Mouse (Mus musculus) neural tube, embryonic 15.5 days (tissue): ENCODE data around the gene Slpi. TPM values are rescaled to one million over a fixed set of nuclear protein-coding genes. Genes with fewer than 3 reads are reported as not detected.

Source experiments
- ATAC-seq: fragments of 200-750 bp; cut with Nextera tagmentation; 2 replicates; pipeline ENCODE4 v1.8.0; 2017; ENCODE audit warnings: mild to moderate bottlenecking, moderate TSS enrichment, moderate library complexity; ENCODE audit not compliant: low FRiP score
- H3K27ac ChIP-seq: fragments of 300-500 bp; sonication (generic); replicated peaks from 2 replicates; pipeline ENCODE4 v1.5.1; 2015; ENCODE audit warnings: mild to moderate bottlenecking, inconsistent platforms
- H3K27me3 ChIP-seq: fragments of 300-500 bp; sonication (generic); replicated peaks from 2 replicates; pipeline ENCODE4 v1.6.1; 2015; ENCODE audit warnings: inconsistent platforms
- H3K36me3 ChIP-seq: fragments of 300-500 bp; sonication (generic); 2 replicates; pipeline ENCODE4 v1.6.1; 2015; ENCODE audit warnings: inconsistent platforms
- H3K4me1 ChIP-seq: fragments of 300-500 bp; sonication (generic); 2 replicates; pipeline ENCODE4 v1.6.1; 2015; ENCODE audit warnings: inconsistent platforms
- H3K4me2 ChIP-seq: fragments of 300-500 bp; sonication (generic); 2 replicates; pipeline ENCODE4 v1.6.1; 2015; ENCODE audit warnings: inconsistent platforms, mild to moderate bottlenecking, moderate library complexity
- H3K4me3 ChIP-seq: fragments of 300-500 bp; sonication (generic); replicated peaks from 2 replicates; pipeline ENCODE4 v1.5.1; 2015; ENCODE audit warnings: mild to moderate bottlenecking, inconsistent platforms
- H3K9ac ChIP-seq: fragments of 300-500 bp; sonication (generic); replicated peaks from 2 replicates; pipeline ENCODE4 v1.6.1; 2015; ENCODE audit warnings: mild to moderate bottlenecking, inconsistent platforms
- H3K9me3 ChIP-seq: fragments of 300-500 bp; sonication (generic); replicated peaks from 2 replicates; pipeline ENCODE4 v1.6.1; 2016; ENCODE audit warnings: inconsistent platforms
- WGBS: fragments of 180-500 bp; shearing (Covaris S2); methylation state at CpG from one replicate; pipeline ENCODE4 v1.1.7; 2015; ENCODE audit warnings: mixed read lengths; 5-methylcytosine and 5-hydroxymethylcytosine counted together
- polyA plus RNA-seq: library from polyadenylated mRNA; unstranded; fragments of >200 nt; fragmentation: Nextera tagmentation; extraction: Ambion mirVana; gene quantifications from 2 replicates; pipeline ENCODE4 v1.2.1, GENCODE M21; 2015

Slpi gene
- 0.36 and 0.43 TPM in 2 replicates for polyA plus RNA-seq

GRCm38 (mm10) chr2:164389020-164389419 lies at the start of gene Slpi:
Slpi (minus strand) TSS chr2:164389095.
- ATAC-seq: peak; percentile 81
- peak within 1 kb of the TSS; percentile 75 for H3K27ac ChIP-seq
- peak within 1 kb of the TSS; percentile 54 for H3K4me3 ChIP-seq
- no peaks in the 10 kb centered on the region for H3K9me3 ChIP-seq
- peaks cover 28% of the 10 kb centered on the region for H3K27me3 ChIP-seq
- H3K36me3 ChIP-seq: no peaks in the 10 kb centered on the region
- peak within 1 kb of the TSS; percentile 46 for H3K9ac ChIP-seq
- H3K4me1 ChIP-seq: peaks cover 29% of the 10 kb centered on the region
- under 1% methylated on average over 17 of the region's 17 CpGs for WGBS
- H3K4me2 ChIP-seq: peak within 1 kb of the TSS; percentile 82

GRCm38 (mm10) chr2:164438257-164438656 lies 49.4 kb upstream of the Slpi start:
- no peak overlapping the region for H3K4me3 ChIP-seq
- no peak overlapping the region for H3K9ac ChIP-seq
- ATAC-seq: no peak
- no peak overlapping the region for H3K27ac ChIP-seq
- H3K4me2 ChIP-seq: no peak overlapping the region
- WGBS: 62% methylated on average over 8 of the region's 8 CpGs
- no peaks in the 10 kb centered on the region for H3K36me3 ChIP-seq
- H3K4me1 ChIP-seq: peaks cover 22% of the 10 kb centered on the region
- no peaks in the 10 kb centered on the region for H3K9me3 ChIP-seq
- peaks cover 19% of the 10 kb centered on the region for H3K27me3 ChIP-seq

DNA sequence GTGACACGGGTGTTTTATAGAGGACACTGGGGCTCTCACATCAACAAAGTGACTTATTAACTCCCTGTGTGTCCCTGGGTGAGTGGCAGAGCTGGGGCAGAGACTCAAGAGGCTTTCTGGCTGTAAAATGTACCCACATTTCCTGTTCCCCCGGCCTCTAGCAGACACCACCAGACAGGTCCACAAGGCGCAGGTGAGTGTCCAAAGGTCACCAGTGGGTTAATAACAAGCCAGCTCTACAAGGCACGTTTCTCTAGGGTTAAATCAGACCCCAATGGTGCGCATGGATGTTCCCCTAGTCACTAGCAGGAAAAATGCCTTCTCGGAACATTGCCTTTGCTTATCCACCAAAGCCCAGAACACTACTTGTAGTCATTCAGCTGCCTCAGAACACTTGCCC lies 48.8 kb upstream of the Slpi start:
- 76% methylated on average over 6 of the region's 6 CpGs for WGBS
- no peak overlapping the region for H3K27ac ChIP-seq
- H3K4me3 ChIP-seq: no peak overlapping the region
- no peaks in the 10 kb centered on the region for H3K36me3 ChIP-seq
- peaks cover 17% of the 10 kb centered on the region for H3K4me1 ChIP-seq
- no peak overlapping the region for H3K9ac ChIP-seq
- H3K4me2 ChIP-seq: no peak overlapping the region
- no peaks in the 10 kb centered on the region for H3K9me3 ChIP-seq
- ATAC-seq: no peak
- H3K27me3 ChIP-seq: peaks cover 18% of the 10 kb centered on the region

DNA sequence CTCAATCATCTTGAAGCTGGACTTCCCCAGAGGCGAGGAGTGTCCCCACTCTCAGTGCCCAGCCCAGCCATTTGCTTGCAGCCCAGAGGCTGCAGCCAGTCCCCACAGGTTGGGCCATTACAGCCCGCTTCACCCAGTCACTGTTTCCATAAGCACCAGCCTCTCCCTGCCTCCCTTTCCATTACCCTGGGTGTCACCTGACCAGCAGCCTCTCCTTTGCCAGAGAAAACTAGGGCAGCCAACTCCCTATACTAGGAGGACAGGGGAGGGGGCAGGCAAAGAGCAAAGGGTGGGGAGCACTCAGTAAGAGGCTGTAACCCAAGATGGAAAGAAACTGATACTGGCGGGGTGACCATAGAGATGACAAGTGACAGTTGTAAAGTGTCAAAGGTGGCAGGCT lies 48.1 kb upstream of the Slpi start:
- Histone ChIP-seq H3K4me1 (peaks cover 9% of the 10 kb centered on the region), H3K9ac (no peak overlapping the region), H3K27me3 (peaks cover 12% of the 10 kb centered on the region), H3K4me3 (no peak overlapping the region), H3K4me2 (no peak overlapping the region), H3K27ac (no peak overlapping the region; the same call in 1 of the 2 replicates), H3K9me3 (no peaks in the 10 kb centered on the region), H3K36me3 (no peaks in the 10 kb centered on the region)
- 67% methylated on average over 3 of the region's 3 CpGs for WGBS
- ATAC-seq: no peak

DNA sequence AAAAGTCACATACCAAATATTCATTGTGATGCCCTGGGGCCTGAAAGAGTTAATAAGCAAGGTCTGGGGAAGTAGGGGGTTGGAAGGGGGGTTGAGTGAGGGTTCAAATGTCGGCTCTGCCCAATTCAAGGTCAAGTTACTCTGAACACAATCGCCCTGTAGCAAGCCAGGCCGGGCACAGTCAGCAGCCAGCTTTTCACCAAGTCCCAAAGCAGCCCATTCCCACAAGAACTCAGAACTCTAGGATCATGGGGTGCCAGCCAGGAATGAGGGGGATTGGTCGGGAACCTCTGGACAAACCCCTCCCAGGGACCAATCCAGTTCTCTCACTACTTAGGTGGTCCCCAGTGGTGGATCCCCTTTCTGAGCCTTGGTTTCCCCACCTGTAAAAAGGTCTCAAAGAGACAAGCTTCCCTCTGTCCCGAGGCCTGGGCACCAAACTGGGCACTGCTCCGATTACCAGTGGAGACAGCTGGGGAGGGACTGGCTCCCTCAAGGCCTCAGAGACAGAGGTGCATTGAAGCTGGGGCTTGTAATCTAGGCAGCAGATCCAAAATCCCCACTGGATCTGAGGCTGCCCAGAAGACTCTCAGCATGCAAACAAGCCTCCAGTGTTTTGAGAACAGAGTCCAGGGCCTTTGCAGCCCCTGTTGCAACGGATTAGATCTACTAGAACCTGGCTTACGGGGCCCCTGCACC lies 47.5 kb upstream of the Slpi start:
- no peak overlapping the region for H3K9ac ChIP-seq
- no peak overlapping the region; the same call in 1 of the 2 replicates for H3K27ac ChIP-seq
- H3K9me3 ChIP-seq: no peaks in the 10 kb centered on the region
- ATAC-seq: no peak
- peaks cover 6% of the 10 kb centered on the region; the same call in 1 of the 2 replicates for H3K4me1 ChIP-seq
- WGBS: 34% methylated on average over 8 of the region's 8 CpGs
- no peak overlapping the region for H3K4me2 ChIP-seq
- H3K36me3 ChIP-seq: no peaks in the 10 kb centered on the region
- no peak overlapping the region for H3K4me3 ChIP-seq
- H3K27me3 ChIP-seq: peaks cover 6% of the 10 kb centered on the region

DNA sequence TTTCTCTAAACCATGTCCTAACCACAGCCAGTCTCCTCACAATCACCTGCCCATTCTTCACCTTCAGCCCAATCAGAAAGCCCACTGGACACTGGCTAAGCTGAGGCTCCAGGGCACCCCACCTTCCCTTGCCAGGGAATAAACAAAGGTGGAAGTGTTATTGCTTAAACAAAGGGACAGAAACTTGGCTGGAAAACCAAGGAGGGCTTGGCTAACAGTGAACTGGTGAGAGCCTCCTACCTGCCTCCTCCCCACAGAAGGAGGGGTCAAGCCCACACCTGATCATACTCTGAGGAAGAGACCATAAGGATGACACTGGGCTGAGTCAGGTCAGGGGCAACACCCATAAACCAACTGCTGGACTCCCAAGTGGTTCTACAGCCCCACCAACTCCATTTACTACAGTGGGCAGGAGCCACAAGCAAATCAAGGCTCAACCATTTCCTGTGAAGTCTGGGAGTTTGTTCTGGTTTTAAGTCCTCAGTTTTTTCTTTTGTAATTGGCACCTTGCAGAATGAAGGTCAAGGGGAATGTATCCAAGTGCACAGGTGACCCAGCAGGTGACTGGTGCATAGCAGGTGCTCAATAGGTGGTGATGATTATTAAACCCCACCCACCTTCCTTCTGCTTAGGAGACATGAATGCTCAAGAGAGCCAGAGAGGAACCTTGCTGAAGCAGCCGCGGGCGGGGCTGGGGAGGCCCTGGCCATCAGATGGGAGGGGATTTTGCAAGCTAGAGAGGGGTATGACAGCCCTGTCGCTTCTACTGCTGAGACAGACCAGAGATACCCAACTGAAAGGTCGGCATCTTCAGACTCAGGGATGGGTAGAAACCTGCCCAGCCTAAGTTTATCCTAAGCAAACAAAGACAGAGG lies 46.6 kb upstream of the Slpi start:
- Histone ChIP-seq H3K36me3 (no peaks in the 10 kb centered on the region), H3K9me3 (no peaks in the 10 kb centered on the region), H3K4me3 (no peak overlapping the region), H3K27me3 (no peaks in the 10 kb centered on the region), H3K9ac (no peak overlapping the region), H3K4me1 (peaks cover 2% of the 10 kb centered on the region; the same call in 1 of the 2 replicates), H3K27ac (no peak overlapping the region), H3K4me2 (no peak overlapping the region)
- 57% methylated on average over 5 of the region's 5 CpGs for WGBS
- ATAC-seq: no peak

- no peak for ATAC-seq
- H3K27me3 ChIP-seq: no peaks in the 10 kb centered on the region
- H3K9me3 ChIP-seq: no peaks in the 10 kb centered on the region
- 63% methylated on average over 3 of the region's 3 CpGs for WGBS
- H3K27ac ChIP-seq: no peak overlapping the region
- H3K9ac ChIP-seq: no peak overlapping the region
- no peak overlapping the region for H3K4me2 ChIP-seq
- no peak overlapping the region for H3K4me3 ChIP-seq
- no peaks in the 10 kb centered on the region for H3K36me3 ChIP-seq
- peaks cover 2% of the 10 kb centered on the region; the same call in 1 of the 2 replicates for H3K4me1 ChIP-seq
These were observed 45.8 kb upstream of the Slpi start for GRCm38 (mm10) chr2:164434681-164435080.

DNA sequence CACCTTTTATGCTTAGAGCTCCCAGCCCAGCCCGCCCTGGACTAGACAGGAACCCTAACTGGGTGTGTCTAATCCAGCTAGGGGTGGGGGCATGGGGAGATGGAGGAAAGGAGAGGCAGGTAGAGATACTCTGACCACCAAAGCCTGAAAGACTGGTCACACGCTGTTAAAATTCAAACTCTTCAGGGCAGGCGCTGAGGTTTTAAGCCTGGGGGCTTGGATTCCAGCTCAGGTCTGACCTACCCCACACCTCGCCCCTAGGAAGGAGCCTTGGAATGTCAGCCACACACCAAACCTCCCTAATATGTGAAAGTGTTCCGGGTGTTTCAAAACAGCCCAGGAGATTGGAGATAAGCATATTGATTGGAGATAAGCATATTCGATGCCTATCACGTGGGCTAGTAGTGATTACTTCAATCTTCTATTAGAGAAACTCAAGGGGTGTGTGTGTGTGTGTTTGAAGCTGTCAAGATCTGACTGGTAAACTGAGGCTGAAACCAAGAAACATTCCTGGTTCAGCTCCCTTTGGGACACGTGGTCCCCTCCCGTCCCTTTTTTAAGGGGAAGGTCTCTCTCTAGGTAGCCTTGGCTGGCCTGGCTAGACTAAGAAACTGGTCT lies 44.5 kb upstream of the Slpi start:
- no peak for ATAC-seq
- H3K9me3 ChIP-seq: no peaks in the 10 kb centered on the region
- H3K4me1 ChIP-seq: peaks cover 2% of the 10 kb centered on the region; the same call in 1 of the 2 replicates
- H3K27ac ChIP-seq: no peak overlapping the region
- no peak overlapping the region for H3K4me3 ChIP-seq
- H3K4me2 ChIP-seq: no peak overlapping the region
- WGBS: 91% methylated on average over 9 of the region's 9 CpGs
- H3K9ac ChIP-seq: no peak overlapping the region
- no peaks in the 10 kb centered on the region for H3K27me3 ChIP-seq
- no peaks in the 10 kb centered on the region for H3K36me3 ChIP-seq

- Histone ChIP-seq H3K9me3 (no peaks in the 10 kb centered on the region), H3K27ac (no peak overlapping the region), H3K27me3 (no peaks in the 10 kb centered on the region), H3K9ac (no peak overlapping the region), H3K4me1 (peaks cover 2% of the 10 kb centered on the region; the same call in 1 of the 2 replicates), H3K36me3 (no peaks in the 10 kb centered on the region), H3K4me2 (no peak overlapping the region), H3K4me3 (no peak overlapping the region)
- no peak for ATAC-seq
- 43% methylated on average over 22 of the region's 22 CpGs for WGBS
These were observed 43.8 kb upstream of the Slpi start for GRCm38 (mm10) chr2:164432541-164433191.

DNA sequence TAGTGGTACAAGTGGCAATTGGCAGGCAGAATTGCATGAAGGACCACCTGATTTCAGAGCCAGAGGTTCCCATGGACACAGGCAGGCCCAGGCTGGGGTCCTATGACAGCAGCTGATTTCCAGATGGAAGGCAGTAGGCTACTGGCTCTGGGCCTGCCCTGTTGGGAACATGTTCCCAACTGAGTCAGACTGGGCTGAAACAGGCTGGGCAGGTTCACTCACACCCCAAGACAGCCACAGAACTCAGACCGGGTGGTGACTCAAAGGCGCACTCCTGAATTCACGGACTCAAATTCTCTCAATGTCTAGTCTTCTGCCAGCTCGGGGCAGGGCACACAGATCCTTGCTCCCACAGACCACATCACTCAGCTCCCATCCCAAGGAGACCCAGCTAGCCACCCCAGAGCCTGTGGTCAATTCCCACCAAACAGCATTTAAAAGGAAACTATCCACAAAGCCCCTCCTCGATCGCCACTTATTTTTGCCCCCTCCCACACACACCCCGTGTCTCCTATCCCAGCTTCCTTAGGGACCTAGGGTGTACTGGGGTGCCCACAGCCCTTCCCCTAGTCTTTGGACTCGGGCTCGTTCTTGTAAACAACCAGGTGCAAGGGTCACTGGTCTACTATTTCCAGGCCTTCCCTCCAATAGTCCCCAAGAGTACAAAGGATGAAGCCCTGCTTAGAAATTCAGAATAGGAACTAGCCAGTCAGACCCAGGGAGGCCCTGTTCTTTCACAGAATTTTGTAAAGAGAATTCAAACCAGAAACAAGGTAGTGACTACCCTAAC lies 43.0 kb upstream of the Slpi start:
- H3K9me3 ChIP-seq: no peaks in the 10 kb centered on the region
- no peaks in the 10 kb centered on the region for H3K27me3 ChIP-seq
- H3K9ac ChIP-seq: no peak overlapping the region
- ATAC-seq: no peak
- 72% methylated on average over 9 of the region's 9 CpGs for WGBS
- no peak overlapping the region for H3K27ac ChIP-seq
- no peak overlapping the region for H3K4me3 ChIP-seq
- H3K4me2 ChIP-seq: no peak overlapping the region
- no peaks in the 10 kb centered on the region for H3K36me3 ChIP-seq
- peaks cover 2% of the 10 kb centered on the region; the same call in 1 of the 2 replicates for H3K4me1 ChIP-seq
